Mouse (Mus musculus) ES-Bruce4 (cell line): ENCODE measurements around the gene Zmym6.

ENCODE experiments used
- CTCF ChIP-seq: IDR thresholded peaks from one replicate; pipeline ENCODE4 v1.8.1; 2011; ENCODE audit warnings: low read depth, low read length
- POLR2A ChIP-seq: IDR thresholded peaks from one replicate; pipeline ENCODE4 v1.8.1; 2011; ENCODE audit warnings: low read length; ENCODE audit not compliant: insufficient read depth

GRCm38 (mm10) chr4:127172119-127172518 lies 94.9 kb downstream of the Zmym6 start:
- TF ChIP-seq CTCF (no peak), POLR2A (no peak)
